Mouse (Mus musculus): ENCODE data around the gene Slc6a1. TPM values are rescaled to one million over a fixed set of nuclear protein-coding genes. Genes with fewer than 3 reads are reported as not detected.

The Slc6a1 gene
- not detected for polyA plus RNA-seq (2017; shearing (Covaris generic))

DNA sequence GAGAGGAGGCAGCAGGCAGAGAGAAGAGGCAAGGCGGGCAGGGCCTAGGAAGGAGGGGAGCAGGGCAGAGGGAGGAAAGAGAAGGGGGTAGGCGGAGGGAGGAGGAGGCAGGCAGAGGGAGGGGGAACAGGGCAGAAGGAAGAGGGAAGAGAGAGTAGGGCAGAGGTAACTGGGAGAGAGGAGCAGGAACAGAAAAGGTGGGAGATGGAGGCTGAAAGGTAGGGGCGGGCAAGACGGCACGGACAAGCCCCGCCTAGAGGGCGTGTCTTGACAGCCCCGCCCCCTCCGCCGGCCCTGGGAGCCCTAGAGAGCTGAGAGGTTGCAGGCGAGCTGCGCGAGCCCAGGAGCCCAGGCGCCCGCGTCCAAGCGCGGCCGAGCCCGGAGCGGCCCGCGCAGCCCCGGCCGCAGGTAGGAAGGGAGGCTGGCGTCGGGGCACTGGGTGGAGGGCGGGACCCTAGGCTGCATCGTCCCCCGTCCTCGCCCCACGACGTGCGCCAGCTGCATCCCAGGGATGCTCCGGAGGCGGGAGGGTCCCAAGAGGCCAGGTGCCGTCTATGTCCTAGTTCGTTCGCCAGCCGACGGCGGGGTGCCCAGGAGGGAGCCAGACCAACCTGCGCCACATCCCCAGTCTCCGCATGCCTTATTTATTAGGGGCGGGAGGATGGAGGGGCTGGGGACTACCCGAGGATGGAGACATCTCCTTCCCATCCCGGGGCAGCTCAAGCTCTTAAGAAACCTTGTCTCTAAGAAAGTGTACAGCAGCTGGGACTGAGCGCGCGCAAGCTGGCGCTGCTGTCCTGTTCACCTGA is at the start of gene Slc6a1:
Gene Slc6a1 (plus strand): TSS at position 167 of the 809 bp plus-strand sequence.

Other genes starting within 250 kb of the Slc6a1 start
- gene Atp2b2, start 240.0 kb upstream of the Slc6a1 start, polyA plus RNA-seq (2017; shearing (Covaris generic)): 0.17 TPM
- gene Slc6a11, start 151.4 kb upstream of the Slc6a1 start, polyA plus RNA-seq (2017; shearing (Covaris generic)): not detected
- gene Hrh1, start 115.3 kb downstream of the Slc6a1 start, polyA plus RNA-seq (2017; shearing (Covaris generic)): not detected

All from effector memory CD4-positive, alpha-beta T cell, adult 5 months (primary cell).